Mouse (Mus musculus): ENCODE results near the gene Plk5.
A peak's percentile ranks its signal among the peaks of the same experiment; 100 is the strongest.

The Plk5 gene

DNA sequence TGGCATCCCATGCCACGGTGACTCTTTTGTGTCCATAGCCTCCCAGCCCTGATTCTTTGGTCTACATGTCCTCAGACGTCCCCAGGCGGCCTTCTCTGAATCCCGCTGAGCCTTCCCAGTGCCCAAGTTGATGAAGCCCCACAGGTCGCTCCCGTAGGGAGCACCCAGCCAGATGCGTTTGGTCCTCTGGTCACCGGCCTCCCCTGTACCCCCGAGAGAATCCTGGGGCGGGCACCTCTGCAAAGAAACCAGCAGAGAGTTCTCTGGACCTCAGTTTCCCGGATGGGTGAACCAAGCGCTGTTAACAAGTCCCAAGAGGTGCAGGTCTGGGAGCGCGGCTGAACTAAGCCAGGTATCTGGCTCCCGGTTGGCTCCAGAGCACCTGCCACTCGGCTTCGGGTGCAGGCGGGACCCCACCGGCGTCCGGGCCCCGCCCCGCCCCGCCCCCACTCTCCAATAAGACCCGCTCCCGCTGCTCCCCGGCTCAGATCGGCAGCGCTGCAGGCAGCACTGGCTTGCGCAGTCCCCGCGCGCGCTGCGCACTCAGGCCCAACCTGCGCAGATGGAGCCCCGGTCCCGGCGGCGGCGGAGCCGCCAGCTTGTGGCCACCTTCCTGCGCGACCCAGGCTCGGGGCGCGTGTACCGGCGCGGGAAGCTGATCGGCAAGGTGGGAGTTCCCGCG lies at the start of gene Plk5:
Plk5 (plus strand) TSS at position 459 of the 682 bp plus-strand sequence.
- DNase-seq (ENCODE audit: low read depth, low spot score): no peak

DNA sequence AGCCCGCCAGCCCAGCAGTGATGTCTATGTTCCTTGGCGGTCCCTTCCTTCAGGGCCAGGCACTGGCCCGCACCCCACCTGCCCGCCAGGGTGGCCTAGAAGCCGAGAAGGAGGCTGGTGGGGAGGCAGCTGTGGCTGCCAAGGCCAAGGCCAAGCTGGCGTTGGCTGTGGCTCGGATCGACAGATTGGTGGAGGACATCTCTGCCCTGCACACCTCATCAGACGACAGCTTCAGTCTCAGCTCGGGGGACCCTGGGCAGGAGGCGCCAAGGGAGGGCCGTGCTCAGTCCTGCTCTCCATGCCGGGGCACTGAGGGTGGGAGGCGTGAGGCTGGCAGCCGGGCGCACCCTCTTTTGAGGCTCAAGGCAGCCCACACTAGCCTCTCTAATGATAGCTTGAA lies 44.7 kb upstream of the Plk5 start:
- no peak for DNase-seq (ENCODE audit: low read depth, low spot score)

DNA sequence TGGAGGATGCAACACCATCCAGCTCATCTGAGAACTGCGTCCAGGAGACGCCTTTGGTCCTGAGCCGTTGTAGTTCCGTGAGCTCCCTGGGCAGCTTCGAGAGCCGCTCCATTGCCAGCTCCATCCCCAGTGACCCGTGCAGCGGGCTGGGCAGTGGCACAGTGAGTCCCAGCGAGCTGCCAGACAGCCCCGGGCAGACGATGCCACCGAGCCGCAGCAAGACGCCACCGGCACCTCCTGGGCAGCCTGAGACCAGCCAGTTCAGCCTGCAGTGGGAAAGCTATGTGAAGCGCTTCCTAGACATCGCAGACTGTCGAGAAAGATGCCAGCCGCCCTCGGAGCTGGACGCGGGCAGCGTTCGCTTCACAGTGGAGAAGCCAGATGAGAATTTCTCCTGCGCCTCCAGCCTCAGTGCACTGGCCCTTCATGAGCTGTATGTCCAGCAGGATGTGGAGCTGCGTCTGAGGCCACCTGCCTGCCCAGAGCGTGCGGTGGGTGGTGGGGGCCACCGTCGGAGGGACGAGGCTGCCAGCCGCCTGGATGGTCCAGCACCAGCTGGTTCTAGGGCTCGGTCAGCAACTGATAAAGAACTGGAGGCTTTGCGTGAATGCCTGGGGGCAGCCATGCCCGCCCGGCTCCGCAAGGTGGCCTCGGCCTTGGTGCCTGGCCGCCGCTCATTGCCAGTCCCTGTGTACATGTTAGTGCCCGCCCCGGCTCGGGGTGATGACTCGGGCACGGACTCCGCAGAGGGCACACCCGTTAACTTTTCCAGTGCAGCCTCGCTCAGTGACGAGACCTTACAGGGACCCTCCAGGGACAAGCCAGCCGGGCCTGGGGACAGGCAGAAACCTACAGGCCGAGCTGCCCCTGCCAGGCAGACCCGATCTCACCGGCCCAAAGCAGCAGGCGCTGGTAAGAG lies 43.4 kb upstream of the Plk5 start:
- no peak for DNase-seq (ENCODE audit: low read depth, low spot score)

DNA sequence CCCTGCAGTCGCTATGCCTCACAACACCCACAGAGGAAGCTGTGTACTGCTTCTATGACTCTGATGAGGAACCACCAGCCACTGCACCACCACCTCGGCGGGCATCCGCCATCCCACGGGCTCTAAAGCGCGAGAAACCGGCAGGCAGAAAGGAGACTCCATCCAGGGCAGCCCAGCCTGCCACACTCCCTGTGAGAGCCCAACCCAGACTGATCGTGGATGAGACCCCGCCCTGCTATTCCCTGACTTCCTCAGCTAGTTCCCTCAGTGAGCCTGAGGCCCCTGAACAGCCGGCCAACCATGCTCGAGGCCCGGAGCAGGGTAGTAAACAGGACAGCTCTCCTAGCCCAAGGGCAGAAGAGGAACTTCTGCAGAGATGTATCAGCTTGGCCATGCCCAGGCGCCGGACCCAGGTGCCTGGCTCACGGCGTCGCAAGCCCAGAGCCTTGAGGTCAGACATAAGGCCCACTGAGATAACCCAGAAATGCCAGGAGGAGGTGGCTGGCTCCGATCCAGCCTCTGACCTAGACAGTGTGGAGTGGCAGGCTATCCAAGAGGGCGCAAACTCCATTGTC lies 42.5 kb upstream of the Plk5 start:
- no peak for DNase-seq (ENCODE audit: low read depth, low spot score)

DNA sequence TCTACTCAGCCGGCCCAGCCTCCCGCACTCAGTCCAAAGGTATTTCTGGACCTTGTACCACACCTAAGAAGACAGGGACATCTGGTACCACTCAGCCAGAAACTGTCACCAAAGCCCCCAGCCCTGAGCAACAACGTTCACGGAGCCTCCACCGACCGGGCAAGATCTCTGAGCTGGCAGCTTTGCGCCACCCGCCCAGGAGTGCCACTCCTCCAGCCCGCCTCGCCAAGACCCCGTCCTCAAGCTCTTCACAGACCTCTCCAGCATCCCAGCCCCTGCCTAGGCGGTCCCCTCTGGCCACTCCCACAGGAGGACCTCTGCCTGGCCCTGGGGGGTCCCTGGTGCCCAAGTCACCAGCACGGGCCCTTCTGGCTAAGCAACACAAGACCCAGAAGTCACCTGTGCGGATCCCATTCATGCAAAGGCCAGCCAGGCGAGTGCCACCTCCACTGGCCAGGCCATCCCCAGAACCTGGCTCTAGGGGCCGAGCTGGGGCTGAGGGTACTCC lies 41.7 kb upstream of the Plk5 start:
- no peak for DNase-seq (ENCODE audit: low read depth, low spot score)

DNA sequence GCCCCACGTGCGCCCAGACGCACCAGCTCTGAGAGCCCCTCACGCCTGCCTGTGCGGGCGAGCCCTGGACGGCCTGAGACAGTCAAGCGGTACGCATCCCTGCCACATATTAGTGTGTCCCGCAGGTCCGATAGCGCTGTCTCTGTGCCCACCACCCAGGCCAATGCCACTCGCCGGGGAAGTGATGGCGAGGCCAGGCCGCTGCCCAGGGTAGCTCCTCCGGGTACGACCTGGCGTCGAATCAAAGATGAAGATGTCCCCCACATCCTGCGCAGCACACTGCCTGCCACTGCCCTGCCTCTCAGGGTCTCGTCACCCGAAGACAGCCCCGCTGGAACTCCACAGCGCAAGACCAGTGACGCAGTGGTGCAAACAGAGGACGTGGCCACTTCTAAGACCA lies 40.9 kb upstream of the Plk5 start:
- no peak for DNase-seq (ENCODE audit: low read depth, low spot score)

DNA sequence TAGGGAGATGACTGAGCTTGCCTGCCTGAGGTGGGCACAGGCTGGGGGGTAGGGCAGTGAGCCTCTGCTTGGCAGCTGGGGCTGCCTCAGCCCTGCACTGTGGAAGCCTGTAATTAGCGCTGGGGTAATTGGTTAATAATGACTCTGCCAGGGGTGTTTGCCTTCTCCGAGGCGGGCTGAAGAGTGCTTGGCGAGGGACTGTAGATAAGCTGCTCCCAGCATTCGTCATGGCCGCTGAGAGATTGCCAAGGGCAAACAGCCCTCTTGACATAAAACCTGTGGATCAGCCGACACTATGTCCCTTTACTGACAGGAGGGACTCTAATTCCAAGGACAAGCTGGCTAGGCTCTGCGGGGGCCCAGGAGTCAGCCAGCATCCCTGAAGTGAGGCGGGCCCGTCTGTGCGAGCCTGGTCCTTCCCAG lies 39.9 kb upstream of the Plk5 start:
- no peak for DNase-seq (ENCODE audit: low read depth, low spot score)

DNA sequence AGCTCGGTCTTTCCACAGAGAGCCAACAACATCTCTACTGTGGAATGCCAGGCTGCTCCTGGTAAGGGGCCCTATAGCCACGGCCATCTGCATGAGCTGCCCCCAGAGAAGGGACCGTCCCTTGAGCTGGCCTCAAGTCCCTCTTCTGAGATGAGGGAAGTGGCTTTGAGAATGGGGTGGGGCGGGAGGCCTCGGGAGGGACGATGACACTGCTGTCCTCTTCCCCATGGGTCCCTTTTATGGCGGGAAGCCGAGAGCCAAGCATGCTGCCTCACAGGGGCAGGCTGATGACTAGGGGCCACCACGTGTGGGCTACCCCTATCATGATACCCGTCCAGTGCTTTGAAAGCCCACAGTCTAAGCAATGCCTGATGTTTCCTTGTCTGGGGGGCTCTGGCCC lies 39.2 kb upstream of the Plk5 start:
- DNase-seq (ENCODE audit: low read depth, low spot score): no peak

DNA sequence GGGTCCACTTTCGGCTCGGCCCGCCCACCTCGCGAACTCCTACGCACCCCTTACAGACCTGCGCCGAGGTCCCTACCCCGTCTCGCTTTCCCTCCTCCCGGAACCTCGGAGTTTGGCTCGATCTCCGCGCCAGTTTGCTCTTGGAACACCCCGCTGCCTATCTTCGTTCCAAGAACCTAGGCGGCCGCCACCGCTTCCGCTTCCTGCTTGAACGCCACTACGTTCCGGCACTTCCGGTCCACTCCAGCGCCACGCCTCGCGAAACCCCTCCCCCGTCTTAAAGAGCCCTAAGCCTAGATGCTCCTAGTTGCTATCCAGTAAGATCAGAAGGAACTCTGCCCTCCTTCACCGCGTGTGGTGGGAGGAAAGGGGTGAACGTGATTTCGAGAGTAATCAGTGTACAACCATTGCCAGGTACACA lies 35.9 kb upstream of the Plk5 start, which contains the start of gene 2310011J03Rik:
2310011J03Rik (minus strand) TSS at position 198 of the 421 bp plus-strand sequence.
- DNase-seq (ENCODE audit: low read depth, low spot score): peak; percentile 92

DNA sequence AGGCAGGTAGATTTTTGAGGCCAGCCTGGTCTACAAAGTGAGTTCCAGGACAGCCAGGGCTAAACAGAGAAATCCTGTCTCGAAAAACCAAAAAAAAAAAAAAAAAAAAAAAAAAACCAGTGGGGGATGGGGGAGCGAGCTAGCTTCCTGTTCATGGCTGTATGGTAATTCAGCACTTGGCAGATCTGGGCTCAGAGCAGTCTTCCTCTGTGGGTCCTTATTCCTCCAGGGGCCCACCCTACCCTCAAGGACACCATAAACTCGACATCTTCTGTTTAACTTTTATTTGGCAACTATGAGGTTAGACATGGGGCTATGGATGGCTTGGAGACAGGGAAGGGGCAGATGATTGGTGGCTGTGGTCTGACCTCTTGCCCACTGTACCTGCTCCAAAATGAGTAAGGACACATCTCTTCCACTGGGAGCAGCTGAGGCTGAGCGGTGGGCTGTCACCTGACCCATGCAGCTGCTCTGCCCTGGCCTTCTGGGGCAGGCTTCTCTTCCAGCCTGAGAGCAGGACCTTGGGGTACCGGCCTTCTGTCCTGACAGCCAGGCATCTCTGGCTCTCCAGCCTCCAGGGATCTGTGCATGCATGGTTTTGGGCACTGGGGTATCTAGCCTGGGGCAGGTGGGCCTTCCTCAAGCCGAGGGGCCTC lies 35.1 kb upstream of the Plk5 start:
- DNase-seq (ENCODE audit: low read depth, low spot score): no peak

DNA sequence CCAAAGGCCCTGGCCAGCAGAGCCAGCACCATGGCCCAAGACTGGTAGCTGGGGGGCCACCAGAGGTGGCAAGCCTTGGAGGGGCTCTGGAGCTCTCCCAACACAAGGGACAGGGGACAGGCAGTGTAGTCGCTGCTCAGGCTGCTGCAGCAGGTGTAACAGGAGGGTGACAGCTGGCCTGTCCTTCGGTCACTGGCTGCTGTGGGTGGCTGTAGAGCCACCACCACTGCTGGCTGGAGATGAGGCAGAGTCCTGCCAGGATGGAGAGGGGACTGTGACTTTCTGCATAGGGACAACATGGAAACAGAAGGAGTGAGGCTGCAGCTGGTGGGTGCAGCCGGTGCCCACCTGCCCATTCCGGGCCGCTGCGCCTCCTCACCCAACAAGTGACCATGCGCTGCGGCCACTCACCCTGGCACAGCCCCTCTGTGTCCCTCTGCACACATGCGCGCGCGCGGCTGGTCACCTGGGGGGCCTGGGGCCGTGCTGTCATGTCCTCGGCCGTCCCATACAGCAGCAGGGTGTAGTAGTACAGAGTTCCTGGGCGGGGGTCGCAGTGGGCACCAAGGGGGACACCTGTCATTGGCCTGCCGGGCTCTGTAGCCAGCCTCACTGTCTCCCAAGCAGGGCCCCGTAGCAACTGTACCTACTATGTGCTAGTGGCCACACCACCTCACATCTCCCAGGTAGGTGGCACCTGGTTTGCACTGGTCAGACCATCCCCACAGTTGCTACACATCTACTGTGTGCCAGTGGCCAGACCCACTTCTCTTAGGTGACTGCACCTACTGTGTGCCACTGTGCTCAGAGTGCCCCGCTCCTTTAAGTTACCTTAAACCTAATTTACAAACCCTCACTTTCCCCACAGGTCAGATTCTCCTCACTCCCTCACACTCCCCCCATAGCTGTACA lies 34.3 kb upstream of the Plk5 start:
- DNase-seq (ENCODE audit: low read depth, low spot score): no peak

DNA sequence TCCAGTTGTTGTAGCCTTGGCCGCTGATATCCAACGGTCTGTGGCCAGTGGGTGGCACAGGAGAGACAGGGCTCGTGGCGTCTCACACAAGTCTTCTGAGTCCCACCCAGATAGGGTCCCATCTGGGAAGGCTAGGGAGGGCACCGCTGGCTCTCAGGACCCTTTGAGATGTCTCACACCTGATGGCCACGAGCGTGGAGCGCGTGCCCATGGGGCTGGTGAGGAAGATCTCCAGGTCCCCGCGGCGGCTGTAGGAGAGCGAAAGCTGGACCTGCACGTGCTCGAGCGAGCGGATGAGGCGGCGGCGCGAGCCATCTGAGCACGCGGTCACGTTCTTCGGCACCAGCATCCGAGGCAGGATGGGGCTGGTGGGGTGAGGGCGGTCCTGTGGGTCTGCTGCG lies 33.4 kb upstream of the Plk5 start:
- no peak for DNase-seq (ENCODE audit: low read depth, low spot score)

DNA sequence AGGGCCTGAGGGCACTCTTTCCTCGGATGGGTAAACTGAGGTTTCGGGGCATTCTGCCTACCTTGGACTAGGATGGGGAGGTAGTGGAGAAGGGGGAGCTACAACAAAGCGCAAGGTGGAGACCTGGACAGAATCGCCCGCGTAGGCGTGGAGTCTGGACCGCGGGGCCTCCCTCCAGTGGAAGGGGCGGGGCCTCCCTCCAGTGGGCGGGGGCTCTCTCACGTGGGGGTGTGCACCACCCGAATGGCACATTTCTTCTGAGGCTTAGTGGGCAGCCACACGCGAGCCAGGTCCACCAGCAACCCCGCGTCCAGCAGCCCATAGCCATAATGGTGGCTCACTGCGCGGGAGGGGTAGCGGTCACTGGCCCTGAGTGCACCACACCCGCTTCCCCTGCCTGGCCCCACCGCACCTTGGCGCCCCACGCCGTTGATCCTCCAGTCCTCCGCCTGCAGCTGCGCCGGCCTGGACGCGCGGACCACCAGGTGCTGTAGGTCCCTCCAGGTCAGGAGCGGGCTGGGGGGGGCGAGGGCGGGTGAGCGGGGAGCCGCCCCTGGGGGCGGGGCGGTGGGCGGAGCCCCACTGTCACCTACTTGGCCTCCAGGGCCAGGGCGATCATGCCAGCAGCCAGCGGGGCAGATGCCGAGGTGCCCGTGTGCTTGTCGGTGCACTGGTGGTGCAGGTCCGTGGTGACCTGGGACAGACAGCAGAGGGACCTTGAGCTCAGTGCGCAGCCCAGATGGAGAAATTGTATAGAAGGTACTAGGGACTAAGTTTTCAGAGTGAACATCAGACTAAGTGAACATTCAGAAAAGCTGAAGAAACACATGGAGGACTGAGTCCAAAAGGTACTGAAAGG lies 32.8 kb upstream of the Plk5 start:
- DNase-seq (ENCODE audit: low read depth, low spot score): peak; percentile 49

DNA sequence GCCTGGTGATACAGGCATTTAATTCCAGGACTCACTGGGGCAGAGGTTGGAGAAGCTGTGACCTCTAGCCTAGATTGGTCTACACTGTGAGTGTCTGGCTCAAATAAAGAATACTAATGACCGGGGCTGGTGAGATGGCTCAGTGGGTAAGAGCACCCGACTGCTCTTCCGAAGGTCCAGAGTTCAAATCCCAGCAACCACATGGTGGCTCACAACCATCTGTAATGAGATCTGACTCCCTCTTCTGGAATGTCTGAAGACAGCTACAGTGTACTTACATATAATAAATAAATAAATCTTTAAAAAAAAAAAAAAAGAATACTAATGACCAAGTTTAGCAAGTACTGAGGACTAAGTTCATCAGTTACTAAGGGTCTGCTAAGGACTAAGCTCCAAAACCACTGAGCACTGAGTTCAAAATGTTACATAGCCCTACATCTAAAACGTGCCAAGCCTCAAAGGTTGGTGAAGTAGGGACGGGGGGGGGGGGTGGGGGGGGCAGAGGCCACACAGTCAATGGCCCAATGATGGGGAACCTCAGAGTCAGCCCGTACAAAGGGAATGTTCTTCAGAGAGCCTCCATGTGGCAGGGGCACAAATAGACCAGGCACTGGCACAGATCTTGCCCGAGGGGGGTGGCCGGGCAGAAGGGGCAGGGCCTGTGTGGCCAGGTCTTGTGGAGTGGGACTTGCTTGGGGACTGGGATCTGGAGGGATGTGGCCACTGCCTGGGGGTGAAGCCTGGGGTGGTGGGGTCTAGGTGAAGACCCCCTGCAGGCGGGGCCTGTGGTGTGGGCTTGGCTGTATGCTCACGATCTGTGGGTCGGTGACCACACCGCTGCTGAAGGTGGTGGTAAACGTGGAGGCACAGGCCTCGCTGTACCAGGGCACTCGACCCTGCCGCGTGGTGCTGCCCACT lies 31.9 kb upstream of the Plk5 start:
- no peak for DNase-seq (ENCODE audit: low read depth, low spot score)

DNA sequence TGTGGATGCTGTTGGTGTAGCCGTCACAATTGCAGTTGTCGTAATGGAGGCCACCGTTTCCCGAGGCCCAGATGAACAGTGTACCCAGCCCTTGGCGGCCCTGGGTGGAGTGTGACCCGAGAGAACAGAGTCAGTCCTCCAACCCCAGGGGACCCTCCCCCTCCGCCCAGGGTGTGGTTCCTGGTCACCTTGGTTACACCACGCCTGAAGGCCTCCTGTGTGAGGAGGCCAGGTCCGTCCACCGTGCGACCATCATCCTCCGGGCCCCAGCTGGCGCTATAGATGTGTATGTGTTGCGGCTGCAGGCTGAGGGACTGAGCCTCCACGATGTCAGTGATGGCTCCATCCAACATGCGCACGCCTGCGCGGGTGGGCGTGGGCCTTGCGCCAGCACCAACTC lies 31.2 kb upstream of the Plk5 start:
- no peak for DNase-seq (ENCODE audit: low read depth, low spot score)

DNA sequence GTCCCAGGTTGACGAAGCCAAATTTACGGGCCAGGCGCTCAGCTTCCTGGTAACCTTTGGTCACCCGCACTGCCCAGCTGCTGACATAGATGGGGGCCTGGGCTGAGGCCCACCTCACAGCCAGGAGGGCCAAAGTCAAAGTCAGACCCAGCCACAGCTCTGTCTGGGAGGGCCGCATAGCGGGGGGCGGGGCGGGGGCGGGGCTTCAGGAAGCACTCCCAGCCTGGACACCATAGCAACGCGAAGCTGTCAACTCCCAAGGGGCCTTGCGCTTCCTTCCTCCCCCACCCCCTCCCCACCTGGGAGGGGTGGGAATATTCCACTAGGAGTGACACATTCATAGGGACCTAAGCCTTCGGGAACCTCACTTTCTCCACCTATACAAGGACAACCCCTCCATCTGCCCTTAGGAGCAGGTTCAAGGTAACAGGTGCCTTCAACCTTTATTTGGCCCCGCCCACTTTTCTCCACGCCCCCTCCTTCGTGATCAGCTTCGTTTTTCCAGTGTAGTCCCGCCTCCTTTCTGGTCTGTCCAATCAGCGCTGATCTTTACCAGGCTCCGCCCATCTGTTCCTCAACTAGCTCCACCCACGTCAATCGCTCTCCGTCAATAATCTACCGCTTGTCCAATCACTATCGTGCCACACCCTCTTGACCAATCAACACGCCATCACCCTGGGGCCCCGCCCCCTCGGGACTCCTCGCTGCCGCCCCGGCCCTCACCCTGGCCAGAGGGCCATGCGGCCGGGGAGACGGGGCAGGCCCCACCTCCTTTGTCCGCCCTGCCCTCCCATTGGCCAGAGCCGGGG lies 26.8 kb upstream of the Plk5 start, which contains the start of the genes Pcsk4 and Reep6:
Pcsk4 (minus strand) TSS at position 226 of the 809 bp plus-strand sequence.
Reep6 (plus strand) TSS at position 681 of the 809 bp plus-strand sequence.
- peak; percentile 98 for DNase-seq (ENCODE audit: low read depth, low spot score)

DNA sequence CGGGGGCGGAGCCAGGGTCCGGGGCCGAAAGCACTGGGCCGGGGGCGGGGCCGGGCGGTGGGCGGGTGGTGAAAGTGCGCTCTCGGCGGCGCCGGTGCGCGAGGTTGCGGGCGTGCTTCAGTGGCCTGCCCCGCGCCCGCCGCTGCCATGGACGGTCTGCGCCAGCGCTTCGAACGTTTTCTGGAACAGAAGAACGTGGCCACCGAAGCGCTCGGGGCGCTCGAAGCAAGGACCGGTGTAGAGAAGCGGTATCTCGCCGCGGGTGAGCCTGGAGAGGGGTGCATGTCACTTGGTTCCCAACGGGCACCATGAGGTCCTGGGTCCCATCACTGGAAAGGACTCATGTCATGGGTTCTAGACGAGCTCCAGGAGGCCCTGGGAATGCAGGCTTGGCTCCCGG lies 26.2 kb upstream of the Plk5 start:
- DNase-seq (ENCODE audit: low read depth, low spot score): no peak

DNA sequence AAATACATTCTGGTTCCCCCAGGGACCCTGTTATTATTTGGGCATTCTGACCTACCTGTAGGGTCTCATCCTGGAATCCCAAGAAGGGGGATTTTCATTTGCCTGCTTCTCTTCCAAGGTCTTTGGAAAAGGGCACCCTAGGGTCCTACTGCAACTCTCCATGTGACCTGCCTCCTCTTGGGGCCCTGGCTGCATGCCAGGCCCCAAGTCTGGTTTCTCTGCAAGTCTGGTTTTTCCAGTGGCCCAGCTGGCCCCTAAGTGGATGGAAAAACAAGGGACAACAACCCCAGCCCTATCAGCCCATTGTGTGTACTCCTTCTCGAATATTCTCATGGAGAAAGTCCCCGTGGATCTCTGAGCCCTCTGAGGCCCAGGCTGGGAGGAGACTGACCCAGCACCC lies 25.4 kb upstream of the Plk5 start:
- DNase-seq (ENCODE audit: low read depth, low spot score): no peak
